Mouse (Mus musculus) brain, embryonic 14.5 days (tissue): Measurements from ENCODE around the gene Ffar1. TPM values are rescaled to one million over a fixed set of nuclear protein-coding genes. Genes with fewer than 3 reads are reported as not detected.
A peak's percentile ranks its signal among the peaks of the same experiment; 100 is the strongest.

Source experiments
- DNase-seq: peaks from one replicate; pipeline ENCODE4 v3.0.0-alpha.2; 2011; ENCODE audit warnings: low read depth
- CTCF ChIP-seq: fragments of 200-500 bp; IDR thresholded peaks from 2 replicates; pipeline ENCODE4 v1.5.1; 2012; ENCODE audit warnings: inconsistent platforms, mild to moderate bottlenecking, moderate library complexity, borderline replicate concordance; ENCODE audit not compliant: insufficient read depth, insufficient read length; ENCODE audit errors: extremely low read depth
- POLR2A ChIP-seq: fragments of 200-500 bp; IDR thresholded peaks from 2 replicates; pipeline ENCODE4 v1.6.1; 2012; ENCODE audit warnings: mild to moderate bottlenecking, inconsistent platforms, borderline replicate concordance; ENCODE audit not compliant: poor library complexity, insufficient read depth, insufficient read length, severe bottlenecking; ENCODE audit errors: extremely low read depth
- polyA plus RNA-seq: library from polyadenylated mRNA; depleted of rRNA; stranded (reverse); fragments of >200 nt; gene quantifications from 2 replicates; pipeline ENCODE4 v1.2.3, GENCODE M21; 2012; rRNA removed

The Ffar1 gene
- polyA plus RNA-seq, 1 experiment: not detected

DNA sequence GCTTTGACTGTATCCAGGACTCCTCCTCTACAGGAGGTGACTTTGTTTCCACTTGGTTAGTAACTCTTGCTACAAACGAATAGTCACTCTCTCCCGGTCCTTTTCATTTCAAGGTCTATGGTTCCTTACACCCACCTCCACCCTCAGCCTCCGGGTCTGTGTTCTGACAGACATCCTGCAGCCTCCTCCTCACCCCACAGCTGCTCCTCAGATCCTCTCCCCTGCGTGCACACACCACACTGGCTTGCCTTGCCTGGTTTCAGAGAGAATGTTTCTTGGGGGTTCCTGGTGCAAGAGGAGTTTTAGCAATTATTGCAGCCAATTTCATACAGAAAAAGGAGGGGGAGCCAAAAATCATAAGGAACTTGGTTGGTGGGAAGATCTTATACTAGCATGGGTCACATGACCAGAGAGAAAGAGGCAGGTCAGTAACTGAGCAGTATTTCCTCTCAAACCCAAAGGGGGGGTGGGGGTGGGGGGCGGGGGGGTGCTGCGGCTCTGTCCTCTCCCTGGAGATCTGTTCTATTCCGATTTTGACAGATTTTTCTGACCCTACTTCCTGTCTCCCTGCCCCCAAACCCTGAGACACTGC lies 40.4 kb downstream of the Ffar1 start:
- no peak for DNase-seq
- TF ChIP-seq POLR2A: no peak
- no peak for TF ChIP-seq CTCF

DNA sequence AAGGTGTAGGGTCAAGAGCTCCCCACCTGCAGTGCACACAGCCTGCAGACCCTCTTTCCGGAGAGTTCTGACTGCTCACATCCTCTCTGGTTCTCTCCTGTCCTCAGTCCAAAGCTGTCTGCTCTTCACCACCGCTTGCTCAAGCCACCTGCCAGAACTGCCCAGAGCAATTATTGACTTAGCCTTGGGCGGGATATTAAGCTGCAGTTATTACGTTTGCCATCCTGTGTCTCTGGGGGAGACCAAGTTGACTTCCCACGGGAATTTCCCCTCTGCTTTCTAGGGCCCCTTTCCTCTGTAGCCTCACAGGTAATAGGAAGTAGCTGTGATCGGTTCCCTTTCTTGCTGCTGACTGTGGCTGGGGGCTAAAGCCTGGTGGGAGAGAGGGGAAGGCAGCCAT lies 41.2 kb downstream of the Ffar1 start:
- TF ChIP-seq CTCF (no peak), POLR2A (no peak)
- DNase-seq: no peak

DNA sequence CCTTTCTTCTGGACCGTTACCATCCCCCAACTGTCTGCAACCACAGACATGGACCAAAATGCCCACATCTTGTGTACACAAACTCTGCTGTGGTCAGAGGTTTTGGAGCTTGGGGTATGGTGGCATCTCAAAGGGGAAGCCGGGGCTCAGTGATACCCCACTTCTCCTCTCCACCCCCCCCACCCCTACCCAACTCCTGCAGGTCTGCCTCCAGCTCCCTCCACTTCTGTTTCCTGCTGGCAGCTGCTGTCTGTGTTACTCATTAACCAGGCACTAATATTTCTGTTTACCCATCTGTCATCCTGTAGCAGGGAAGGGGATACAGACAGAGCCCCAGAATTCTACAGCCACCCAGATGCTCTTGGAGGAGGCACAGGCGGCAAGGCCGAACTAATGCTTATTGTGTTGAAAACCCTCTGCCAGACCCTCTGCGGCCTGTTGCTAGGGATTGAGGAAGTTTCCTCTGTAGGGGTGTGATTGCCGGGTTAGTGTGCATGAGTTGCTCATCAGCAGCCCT lies 49.0 kb downstream of the Ffar1 start:
- no peak for TF ChIP-seq CTCF
- no peak for TF ChIP-seq POLR2A
- DNase-seq: peak; percentile 54

DNA sequence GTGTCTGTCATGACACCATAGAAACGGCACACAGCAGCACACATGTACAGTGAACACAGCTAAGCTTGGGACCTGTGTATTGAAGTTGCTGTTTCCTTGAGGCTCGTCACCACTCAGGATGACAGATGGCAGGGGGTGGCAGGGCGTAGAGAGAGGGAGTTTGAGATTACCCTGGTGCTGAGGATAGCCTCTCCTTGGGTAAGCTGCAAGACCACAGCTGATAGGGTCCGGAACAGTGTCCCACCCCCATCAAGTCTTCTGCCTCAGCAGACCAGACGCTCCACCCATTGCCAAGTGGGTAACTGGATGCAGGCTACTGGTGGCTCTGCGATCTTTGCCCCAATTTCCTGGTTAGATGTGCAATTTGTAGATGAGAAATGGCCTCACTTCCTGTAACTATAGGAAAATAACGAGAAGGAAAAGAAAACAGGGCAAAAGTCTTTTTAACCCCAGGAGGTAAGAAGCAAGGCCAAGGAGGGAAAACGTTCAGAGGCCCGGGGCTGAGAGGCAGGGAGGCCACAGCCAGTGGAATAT lies 49.5 kb downstream of the Ffar1 start:
- no peak for DNase-seq

DNA sequence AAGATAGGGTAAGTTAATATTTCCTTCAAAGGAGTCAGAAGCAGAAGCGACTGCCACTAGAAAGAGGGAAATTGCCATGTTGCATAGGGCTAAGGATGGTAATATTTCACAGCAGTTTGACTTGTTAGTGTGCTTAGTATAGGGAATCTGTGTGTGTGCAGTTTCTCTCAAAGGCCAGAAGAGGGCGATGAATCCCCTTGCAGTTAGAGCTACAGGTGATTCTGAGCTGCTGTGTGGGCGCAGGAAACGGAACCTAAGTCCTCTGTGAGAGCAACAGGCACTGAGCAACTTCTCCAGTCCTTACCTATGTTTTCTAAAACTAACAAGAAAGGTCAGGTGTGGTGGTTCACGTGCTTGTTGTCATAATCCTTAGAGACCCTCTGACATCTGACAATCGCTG lies 51.0 kb downstream of the Ffar1 start:
- no peak for DNase-seq
- TF ChIP-seq CTCF: no peak
- TF ChIP-seq POLR2A: no peak

More for the DNA sequence above, 49.5 kb downstream of the Ffar1 start:
- no peak for TF ChIP-seq POLR2A
- TF ChIP-seq CTCF: no peak

Other genes with a start within 250 kb of the Ffar1 start
- 2.7 and 3.9 TPM in 2 replicates for gene Upk1a, start 248.7 kb downstream of the Ffar1 start, polyA plus RNA-seq
- gene Cox6b1, start 235.4 kb downstream of the Ffar1 start, polyA plus RNA-seq: 823 and 962 TPM in 2 replicates
- gene Etv2, start 225.7 kb downstream of the Ffar1 start, polyA plus RNA-seq: not detected in 2 replicates
- 91.6 and 103 TPM in 2 replicates for gene Rbm42, start 211.2 kb downstream of the Ffar1 start, polyA plus RNA-seq
- gene Haus5, start 196.6 kb downstream of the Ffar1 start, polyA plus RNA-seq: 21.9 and 36.6 TPM in 2 replicates
- gene Pmis2, start 190.0 kb downstream of the Ffar1 start, polyA plus RNA-seq: not detected in 2 replicates
- 0.32 TPM in 1 of 2 replicates, not detected in the other for gene 2200002J24Rik, start 162.6 kb downstream of the Ffar1 start, polyA plus RNA-seq
- gene Atp4a, start 149.4 kb downstream of the Ffar1 start, polyA plus RNA-seq: 1.7 and 2.4 TPM in 2 replicates
- 187 and 251 TPM in 2 replicates for gene Tmem147, start 132.0 kb downstream of the Ffar1 start, polyA plus RNA-seq
- gene Gapdhs, start 117.9 kb downstream of the Ffar1 start, polyA plus RNA-seq: 0.50 TPM in 1 of 2 replicates, not detected in the other
- gene Sbsn, start 110.1 kb downstream of the Ffar1 start, polyA plus RNA-seq: 5.1 and 8.8 TPM in 2 replicates
- gene Dmkn, start 97.8 kb downstream of the Ffar1 start, polyA plus RNA-seq: 3.5 and 14.2 TPM in 2 replicates
- gene Krtdap, start 73.7 kb downstream of the Ffar1 start, polyA plus RNA-seq: 5.6 and 30.7 TPM in 2 replicates
- 0.13 and 0.46 TPM in 2 replicates for gene Ffar2, start 37.8 kb downstream of the Ffar1 start, polyA plus RNA-seq
- gene Ffar3, start 5.4 kb downstream of the Ffar1 start, polyA plus RNA-seq: not detected in 2 replicates
- 0.05 TPM in 1 of 2 replicates, not detected in the other for gene Cd22, start 18.8 kb upstream of the Ffar1 start, polyA plus RNA-seq
- 2.1 and 2.2 TPM in 2 replicates for gene Mag, start 53.3 kb upstream of the Ffar1 start, polyA plus RNA-seq
- not detected in 2 replicates for gene Hamp2, start 63.1 kb upstream of the Ffar1 start, polyA plus RNA-seq
- gene Hamp, start 82.5 kb upstream of the Ffar1 start, polyA plus RNA-seq: not detected in 2 replicates
- gene Usf2, start 95.2 kb upstream of the Ffar1 start, polyA plus RNA-seq: 165 and 170 TPM in 2 replicates
- 19.8 TPM in 2 replicates for gene Lsr, start 111.9 kb upstream of the Ffar1 start, polyA plus RNA-seq
- 0.37 and 0.42 TPM in 2 replicates for gene Fam187b, start 112.2 kb upstream of the Ffar1 start, polyA plus RNA-seq
- gene Fxyd5, start 180.9 kb upstream of the Ffar1 start, polyA plus RNA-seq: 10.3 and 12.5 TPM in 2 replicates
- 51.6 and 74.4 TPM in 2 replicates for gene Fxyd7, start 189.9 kb upstream of the Ffar1 start, polyA plus RNA-seq
- gene Fxyd1, start 195.6 kb upstream of the Ffar1 start, polyA plus RNA-seq: 8.5 and 12.6 TPM in 2 replicates
- gene Lgi4, start 197.8 kb upstream of the Ffar1 start, polyA plus RNA-seq: 0.74 and 0.79 TPM in 2 replicates
- 1.9 TPM in 2 replicates for gene Fxyd3, start 215.1 kb upstream of the Ffar1 start, polyA plus RNA-seq